Mouse (Mus musculus) NIH3T3 (cell line): ENCODE measurements around the gene Lrrc4b.

Experiments
- DNase-seq: peaks from one replicate; pipeline ENCODE4 v3.0.0-alpha.2; 2012; ENCODE audit warnings: low read depth

Lrrc4b gene

GRCm38 (mm10) chr7:44486927-44487575 is 58.2 kb downstream of the Lrrc4b start:
- DNase-seq: no peak

GRCm38 (mm10) chr7:44487936-44488335 is 59.1 kb downstream of the Lrrc4b start:
- DNase-seq: no peak

GRCm38 (mm10) chr7:44488545-44488944 is 59.7 kb downstream of the Lrrc4b start:
- DNase-seq: no peak

GRCm38 (mm10) chr7:44490281-44490680 is 61.5 kb downstream of the Lrrc4b start:
- no peak for DNase-seq

- DNase-seq: no peak
These were observed 62.6 kb downstream of the Lrrc4b start for GRCm38 (mm10) chr7:44491391-44491790.

- no peak for DNase-seq
These were observed 63.5 kb downstream of the Lrrc4b start for GRCm38 (mm10) chr7:44492166-44492826.

- no peak for DNase-seq
These were observed 65.9 kb downstream of the Lrrc4b start for GRCm38 (mm10) chr7:44494681-44495080.

- peak; percentile 53 for DNase-seq
These were observed 66.3 kb downstream of the Lrrc4b start for GRCm38 (mm10) chr7:44495086-44495485.

- peak; percentile 100 for DNase-seq
These were observed 67.4 kb downstream of the Lrrc4b start, which contains the start of the genes Emc10 and Fam71e1 for GRCm38 (mm10) chr7:44495992-44496770. Gene Emc10, minus strand, starts transcription at chr7:44496529. Gene Fam71e1, plus strand, starts transcription at chr7:44496581.

- peak; percentile 22 for DNase-seq
These were observed 67.9 kb downstream of the Lrrc4b start for GRCm38 (mm10) chr7:44496771-44497109.

GRCm38 (mm10) chr7:44497361-44498055 is 68.7 kb downstream of the Lrrc4b start:
- DNase-seq: no peak

GRCm38 (mm10) chr7:44498922-44499321 is 70.1 kb downstream of the Lrrc4b start:
- DNase-seq: no peak

- DNase-seq: no peak
These were observed 71.2 kb downstream of the Lrrc4b start for GRCm38 (mm10) chr7:44500046-44500445.

- DNase-seq: peak; percentile 85
These were observed 72.8 kb downstream of the Lrrc4b start for GRCm38 (mm10) chr7:44501563-44502115.

GRCm38 (mm10) chr7:44507491-44507890 is 78.7 kb downstream of the Lrrc4b start:
- no peak for DNase-seq
